Mouse (Mus musculus) spleen, adult 2 months (tissue): Measurements from ENCODE around the gene Depdc5.

Experiments
- CTCF ChIP-seq: fragments of 200-500 bp; IDR thresholded peaks from 2 replicates; pipeline ENCODE4 v1.5.1; 2011; ENCODE audit warnings: mild to moderate bottlenecking, inconsistent platforms; ENCODE audit not compliant: insufficient read depth, insufficient read length, insufficient replicate concordance; ENCODE audit errors: extremely low read depth
- POLR2A ChIP-seq: fragments of 200-500 bp; IDR thresholded peaks from 2 replicates; pipeline ENCODE4 v1.6.1; 2011; ENCODE audit warnings: low read depth, low read length, inconsistent platforms

DNA sequence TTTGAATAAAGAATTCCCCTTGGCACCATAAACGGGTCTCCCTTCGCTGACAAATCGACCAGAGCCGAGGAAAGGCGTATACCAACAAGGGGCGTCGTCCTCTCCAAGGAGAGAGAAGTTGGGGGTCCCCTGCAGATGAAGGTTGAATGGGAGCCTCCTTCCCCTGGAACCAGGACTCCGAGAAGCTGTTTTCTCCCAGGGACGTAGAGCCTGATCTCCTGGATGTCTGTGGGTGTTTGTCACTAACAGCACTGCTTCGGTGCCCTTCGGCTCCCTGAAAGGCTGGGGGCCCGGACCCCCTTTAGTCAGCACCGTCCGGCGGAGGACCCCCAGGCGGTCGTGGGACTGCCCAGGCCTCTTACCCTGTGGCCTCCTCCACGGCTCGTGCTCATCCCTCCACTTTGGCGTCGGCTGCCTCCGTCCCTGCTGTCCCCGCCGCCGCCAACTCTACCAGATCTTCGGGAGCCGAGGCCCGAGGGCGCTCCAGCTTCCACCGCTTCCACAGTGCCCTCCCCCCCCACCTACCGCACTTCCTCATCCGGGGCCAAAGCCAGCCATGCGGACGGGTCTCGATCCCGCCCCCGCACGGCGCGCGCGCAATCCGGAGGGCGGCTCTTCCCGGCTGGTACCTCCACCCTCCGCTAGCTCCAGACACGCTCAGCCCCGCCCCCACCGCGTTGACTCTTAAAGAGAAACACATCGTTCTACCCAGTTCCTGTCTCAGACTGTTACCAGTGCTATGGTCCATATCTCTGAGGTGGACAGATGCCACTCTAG, 9.6 kb upstream of the Depdc5 start, which contains the start of gene Prr14l:
- TF ChIP-seq POLR2A (peak; percentile 89), CTCF (no peak)
